Mouse (Mus musculus): ENCODE data around the gene Rps21.

DNA sequence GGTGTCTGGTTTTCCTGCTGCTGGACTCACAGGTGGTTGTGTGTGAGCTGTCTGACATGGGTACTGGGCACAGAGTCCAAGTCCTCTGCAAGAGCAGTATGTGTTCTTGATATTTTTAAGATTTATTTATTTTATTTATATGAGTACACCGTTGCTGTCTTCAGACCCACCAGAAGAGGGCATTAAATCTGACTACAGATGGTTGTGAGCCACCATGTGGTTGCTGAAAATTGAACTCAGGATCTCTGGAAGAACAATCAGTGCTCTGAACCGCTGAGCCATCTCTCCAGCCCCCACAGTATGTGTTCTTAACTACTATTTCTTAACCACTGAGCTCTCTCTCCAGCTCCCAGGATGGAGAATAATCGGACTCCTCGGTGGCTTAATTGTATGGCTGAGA, 45.0 kb downstream of the Rps21 start:
- TF ChIP-seq POLR2A (IDR thresholded peaks at IDR 0.05; ENCODE audit: control insufficient read depth, extremely low read depth, insufficient read depth, low read length, poor library complexity) (no peak), CTCF (IDR thresholded peaks at IDR 0.05; ENCODE audit: borderline replicate concordance, control insufficient read depth, extremely low read depth, insufficient read depth, low read length, poor library complexity) (no peak)
